Mouse (Mus musculus) CH12.LX (cell line): ENCODE data around the gene Polh.

ENCODE experiments used
- CHD2 ChIP-seq: IDR thresholded peaks from 2 replicates; pipeline ENCODE4 v1.6.1; 2011; ENCODE audit warnings: low read length, improper control_type of control experiment
- CTCF ChIP-seq, 2 experiments: IDR thresholded peaks in 1 of 2; conservative IDR thresholded peaks in 1 of 2; 2 replicates each; pipeline ENCODE4 v1.5.1; 2011 to 2012; ENCODE audit warnings: low read depth in 2 of 2, low read length in 2 of 2, improper control_type of control experiment in 1 of 2, inconsistent platforms in 1 of 2, mild to moderate bottlenecking in 1 of 2, moderate library complexity in 1 of 2
- EP300 ChIP-seq: IDR thresholded peaks from 2 replicates; pipeline ENCODE4 v1.6.1; 2011; ENCODE audit warnings: low read length, improper control_type of control experiment
- HCFC1 ChIP-seq: IDR thresholded peaks from 2 replicates; pipeline ENCODE4 v1.6.1; 2012; ENCODE audit warnings: low read depth, mild to moderate bottlenecking, inconsistent platforms, low read length, improper control_type of control experiment
- MAX ChIP-seq: IDR thresholded peaks from 2 replicates; pipeline ENCODE4 v1.6.1; 2011; ENCODE audit warnings: low read length, improper control_type of control experiment
- MAZ ChIP-seq: IDR thresholded peaks from 2 replicates; pipeline ENCODE4 v1.6.1; 2012; ENCODE audit warnings: low read depth, mild to moderate bottlenecking, inconsistent platforms, low read length, improper control_type of control experiment, moderate library complexity
- POLR2A ChIP-seq: IDR thresholded peaks from 2 replicates; pipeline ENCODE4 v1.6.1; 2011; ENCODE audit warnings: low read depth, mild to moderate bottlenecking, improper control_type of control experiment, low read length
- SMC3 ChIP-seq: IDR thresholded peaks from 2 replicates; pipeline ENCODE4 v1.6.1; 2011; ENCODE audit warnings: low read depth, low read length, improper control_type of control experiment
- TBP ChIP-seq: conservative IDR thresholded peaks from 2 replicates; pipeline ENCODE4 v1.6.1; 2011; ENCODE audit warnings: low read depth, low read length, improper control_type of control experiment

DNA sequence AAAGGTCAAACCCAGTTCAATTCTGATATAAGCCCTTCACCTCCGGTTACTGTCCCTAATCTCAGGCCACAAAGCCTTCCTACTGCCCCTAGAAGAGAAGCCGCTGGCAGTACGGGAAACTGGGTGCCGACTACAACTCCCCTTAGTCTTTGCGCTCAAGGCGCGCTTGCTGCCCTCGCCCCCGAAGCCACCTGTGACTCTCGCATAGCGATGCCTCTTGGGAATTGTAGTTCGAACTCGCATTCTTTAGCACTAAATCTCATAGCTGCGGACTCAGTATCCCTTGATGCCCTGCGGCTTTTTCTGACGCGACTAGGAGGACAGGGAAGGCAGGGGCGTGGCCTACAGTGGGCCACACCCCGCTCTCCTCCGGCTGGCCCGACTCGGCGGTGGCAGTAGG lies 41.8 kb downstream of the Polh start, which contains the start of gene Gtpbp2:
- TF ChIP-seq CTCF (conservative IDR thresholded peaks at IDR 0.05 in 1 of 2, IDR thresholded peaks at IDR 0.05 in 1 of 2; ENCODE audit: low read depth in 2 of 2, low read length in 2 of 2), result no peak
- peak; percentile 94 for TF ChIP-seq HCFC1
- peak; percentile 91 for TF ChIP-seq MAZ
- peak; percentile 41 for TF ChIP-seq POLR2A
- peak; percentile 75 for TF ChIP-seq TBP
- TF ChIP-seq EP300, result no peak
- peak; percentile 95 for TF ChIP-seq CHD2
- no peak; the same call in 1 of the 2 replicates for TF ChIP-seq MAX
- no peak for TF ChIP-seq SMC3
